Mouse (Mus musculus) stomach, postnatal 0 days (tissue): ENCODE data around the gene Ppp1r9a.

Source experiments
- CTCF ChIP-seq: IDR thresholded peaks from 2 replicates; pipeline ENCODE4 v1.5.1; 2016; ENCODE audit warnings: antibody characterized with exemption, low read depth, mild to moderate bottlenecking, moderate library complexity
- EP300 ChIP-seq: optimal IDR thresholded peaks from 2 replicates; pipeline ENCODE3; 2016; ENCODE audit warnings: antibody characterized with exemption

GRCm38 (mm10) chr6:4855236-4855635, 47.5 kb upstream of the Ppp1r9a start:
- TF ChIP-seq CTCF (no peak), EP300 (no peak)
